Mouse (Mus musculus) left cerebral cortex, postnatal 10 days (tissue): ENCODE data around the gene Igf2. TPM values are rescaled to one million over a fixed set of nuclear protein-coding genes. Genes with fewer than 3 reads are reported as not detected.

Experiments used
- DNase-seq, 2 experiments: peaks; one replicate each; pipeline ENCODE4 v3.0.0; 2021 to 2022; ENCODE audit warnings: low spot score in 2 of 2, mixed read lengths in 1 of 2; ENCODE audit errors: extremely low spot score in 1 of 2
- intact Hi-C: fragments of 180-260 bp; cut with DNase I; formaldehyde crosslinking; loops from one replicate; pipeline ENCODE4 v1.15.1; 2025
- total RNA-seq, 2 experiments: library from RNA; stranded (reverse); gene quantifications; 2 replicates each; pipeline ENCODE4 v1.2.3; 2021

Igf2 gene
- total RNA-seq, 2 experiments from 2014 or later: 216 to 220 TPM

DNA sequence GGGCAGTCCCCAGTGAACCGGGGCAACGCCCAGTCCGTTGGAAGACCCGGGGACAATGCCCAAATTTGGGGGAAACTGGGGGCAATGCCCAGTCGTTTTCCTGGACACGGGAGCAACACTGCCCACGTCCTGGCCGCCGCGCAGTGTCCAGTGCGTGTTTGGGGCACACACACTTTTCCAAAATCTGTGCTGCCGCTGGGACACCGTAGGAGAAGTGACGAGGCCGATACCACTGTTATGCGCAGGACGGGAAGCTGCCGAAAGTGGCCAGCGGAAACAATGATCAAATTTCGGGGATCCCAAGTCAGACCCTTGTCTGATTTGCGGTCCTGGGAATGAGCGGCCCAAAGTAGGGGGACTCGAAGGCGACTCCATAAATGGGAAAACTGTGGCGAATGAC lies 5.6 kb downstream of the Igf2 start:
- intact Hi-C loops: loop anchor here (5.0 kb wide), 1 partner anchor 349 kb away; no protein-coding TSS in a partner anchor

DNA sequence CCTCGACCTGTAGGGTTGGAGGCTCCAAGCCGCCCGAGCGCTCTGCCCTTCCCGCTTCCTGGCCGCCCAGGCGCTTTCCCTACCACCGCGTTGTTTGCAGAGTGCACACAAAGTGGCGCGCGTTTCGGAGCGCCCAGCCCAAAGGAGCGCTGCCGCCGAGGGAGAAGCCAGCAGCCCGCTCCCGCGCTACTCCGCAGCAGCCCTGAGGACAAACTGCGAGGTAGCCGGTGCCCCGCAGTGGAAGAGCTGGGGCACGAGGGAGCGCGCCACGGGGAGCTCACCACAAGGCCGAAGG lies 6.0 kb downstream of the Igf2 start:
- intact Hi-C loops: loop anchor here (5.0 kb wide), 1 partner anchor 348 kb away; no protein-coding TSS in a partner anchor
- DNase-seq: no peak

More for the DNA sequence above, 5.6 kb downstream of the Igf2 start:
- no peak for DNase-seq

DNA sequence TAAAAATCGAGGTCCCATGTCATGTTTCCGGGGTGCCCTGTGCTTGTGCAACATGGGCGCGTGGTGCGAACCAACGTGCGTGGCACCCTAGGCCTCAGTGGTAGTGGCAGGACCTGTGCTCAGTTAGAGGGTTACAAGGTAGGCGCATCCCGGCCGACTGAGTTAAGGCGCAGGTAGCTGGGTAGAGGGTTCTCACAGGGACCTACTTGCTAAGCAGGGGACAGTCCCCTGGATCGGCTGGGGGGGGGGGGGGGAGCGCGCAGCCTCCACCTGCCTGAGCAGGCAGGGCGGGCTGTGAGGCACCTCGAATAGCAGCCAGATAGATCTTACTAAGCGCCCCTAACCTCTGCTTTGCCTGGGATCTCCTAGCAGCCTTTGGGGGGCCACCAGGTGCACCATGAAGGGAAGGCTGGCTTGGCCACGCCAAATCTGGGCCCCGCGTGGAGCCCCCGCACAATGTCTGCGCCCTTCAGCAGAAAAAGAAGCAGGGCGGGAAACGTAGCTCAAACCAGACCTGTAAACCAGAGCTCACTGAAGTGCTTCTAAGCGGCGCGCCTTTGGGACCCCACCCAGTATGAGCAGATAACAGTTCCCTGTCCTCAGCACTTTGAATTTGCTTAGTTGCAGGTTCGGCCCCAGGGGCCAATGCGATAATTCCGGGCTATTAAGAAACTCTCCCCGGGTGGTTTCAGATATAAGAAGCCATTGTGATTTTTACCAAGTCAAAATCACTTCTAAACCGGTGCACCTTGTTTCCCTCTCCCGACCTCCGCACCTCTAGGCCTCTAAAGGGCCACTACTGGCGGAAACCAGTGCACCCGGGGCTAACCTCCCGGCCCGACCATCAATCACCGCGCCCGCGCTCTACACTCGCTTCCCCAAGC lies 6.6 kb downstream of the Igf2 start:
- DNase-seq: no peak
- intact Hi-C loops: loop anchor here (5.0 kb wide), 1 partner anchor 348 kb away; no protein-coding TSS in a partner anchor

DNA sequence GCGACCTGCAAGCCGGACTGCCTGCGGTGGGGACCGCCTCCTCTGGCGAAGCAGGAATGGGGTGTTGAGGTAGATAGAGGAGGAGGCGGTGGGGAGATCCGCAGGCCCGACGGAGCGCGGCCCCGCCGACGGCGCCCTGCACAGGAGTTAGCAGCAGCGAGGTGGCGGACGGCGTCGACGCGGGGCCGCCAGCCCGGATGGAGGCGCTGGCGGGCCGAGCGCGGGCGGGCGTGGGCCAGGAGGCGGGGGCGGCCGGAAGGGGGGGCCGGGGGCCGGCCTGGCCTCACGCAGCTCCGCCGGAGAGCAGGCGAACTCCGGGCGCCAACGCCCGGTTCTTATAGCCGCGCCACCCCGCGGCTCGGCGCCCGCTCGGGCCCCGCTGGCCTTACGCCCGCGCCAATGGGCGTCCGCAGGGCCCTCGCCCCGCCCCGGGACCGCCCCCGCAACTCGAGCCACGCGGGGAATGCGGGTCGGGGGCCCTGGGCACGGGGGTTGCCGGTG lies 7.4 kb downstream of the Igf2 start:
- intact Hi-C loops: no loop called here

DNA sequence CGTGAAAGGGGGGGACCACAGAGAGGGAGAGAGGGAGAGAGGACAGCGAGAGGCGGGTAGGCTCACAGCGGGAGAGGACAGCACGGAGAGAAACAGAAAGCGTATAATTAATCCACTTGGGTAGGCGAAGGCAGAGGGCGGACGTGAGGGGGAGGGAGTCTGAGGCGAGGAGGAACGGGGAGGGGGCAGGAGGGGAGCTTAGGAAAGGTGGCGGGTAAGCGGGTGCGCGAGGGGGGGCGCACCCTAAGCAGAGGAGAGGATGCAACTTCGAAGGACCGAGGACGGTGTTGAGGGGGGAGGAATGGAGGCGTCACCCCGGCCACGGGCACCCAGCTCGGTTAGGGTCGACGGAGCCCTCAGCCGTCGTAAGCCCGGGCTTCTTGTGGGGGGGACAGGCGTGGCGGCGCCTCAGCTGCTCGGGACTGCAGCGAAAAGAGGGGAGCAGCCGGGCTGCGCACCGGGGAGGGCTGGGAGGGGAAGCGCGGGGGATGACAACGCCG lies 7.9 kb downstream of the Igf2 start:
- intact Hi-C loops: no loop called here
- no peak for DNase-seq

More for the DNA sequence above, 7.4 kb downstream of the Igf2 start:
- no peak for DNase-seq

DNA sequence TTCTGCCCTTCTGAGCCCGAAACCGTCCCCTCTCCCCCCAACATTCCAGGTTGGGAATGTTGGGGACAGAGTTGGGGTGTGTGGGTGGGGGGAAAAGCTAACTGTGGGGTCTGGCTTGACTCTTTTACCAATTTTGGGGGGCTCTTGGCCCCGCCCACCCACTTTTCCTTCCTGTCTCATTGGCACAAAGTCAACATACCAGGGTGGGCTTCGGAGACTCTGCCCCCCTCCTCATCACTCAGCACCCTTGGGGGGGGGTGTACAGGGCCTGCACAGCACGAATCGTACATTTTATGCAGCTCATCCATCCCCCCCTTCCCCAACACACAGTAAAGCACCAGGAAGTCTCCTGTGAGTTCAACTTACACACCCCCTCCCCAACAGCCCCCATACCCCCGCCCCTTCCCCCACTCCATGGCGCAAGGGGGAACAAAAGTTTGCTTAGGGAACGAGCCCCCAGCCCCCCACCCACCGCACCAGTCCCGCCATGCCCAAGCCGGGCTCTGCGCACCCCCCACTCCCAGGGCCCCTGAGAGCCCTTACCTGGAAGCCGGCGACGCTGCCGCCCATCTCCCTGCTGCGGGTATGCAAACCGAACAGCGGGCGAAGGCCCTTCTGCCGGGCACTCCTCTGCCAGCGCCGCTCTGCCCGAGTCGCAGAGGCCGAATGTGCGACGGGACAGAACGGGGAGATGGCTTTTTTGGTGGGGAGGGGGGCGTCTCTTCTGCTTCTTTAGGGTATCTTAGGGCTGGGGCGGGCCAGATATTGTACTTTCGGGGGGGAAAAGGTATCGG lies 8.6 kb downstream of the Igf2 start:
- intact Hi-C loops: no loop called here
- no peak for DNase-seq

DNA sequence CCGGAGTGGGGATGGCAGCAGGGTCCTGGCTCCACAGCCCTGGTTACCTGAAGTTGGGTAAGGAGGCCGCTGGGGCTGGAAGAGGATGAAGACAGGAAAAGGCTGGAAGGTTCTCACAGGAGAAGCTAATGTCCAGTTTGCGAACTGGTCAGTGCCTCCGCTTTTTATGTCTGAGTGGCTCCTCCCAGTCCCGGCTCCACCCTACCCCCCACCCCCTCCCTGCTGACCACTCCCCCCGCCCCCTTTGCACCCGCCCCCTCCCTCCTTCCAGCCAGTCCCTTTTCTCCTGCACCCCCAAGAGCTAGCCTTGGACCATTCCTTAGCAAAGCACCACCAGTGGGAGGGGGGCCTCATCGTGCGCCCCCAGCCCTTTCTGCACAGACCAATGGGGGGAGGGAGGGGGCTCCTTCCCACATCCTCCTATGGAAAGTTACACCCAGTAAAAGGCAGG lies 9.2 kb downstream of the Igf2 start:
- DNase-seq: no peak
- intact Hi-C loops: no loop called here

DNA sequence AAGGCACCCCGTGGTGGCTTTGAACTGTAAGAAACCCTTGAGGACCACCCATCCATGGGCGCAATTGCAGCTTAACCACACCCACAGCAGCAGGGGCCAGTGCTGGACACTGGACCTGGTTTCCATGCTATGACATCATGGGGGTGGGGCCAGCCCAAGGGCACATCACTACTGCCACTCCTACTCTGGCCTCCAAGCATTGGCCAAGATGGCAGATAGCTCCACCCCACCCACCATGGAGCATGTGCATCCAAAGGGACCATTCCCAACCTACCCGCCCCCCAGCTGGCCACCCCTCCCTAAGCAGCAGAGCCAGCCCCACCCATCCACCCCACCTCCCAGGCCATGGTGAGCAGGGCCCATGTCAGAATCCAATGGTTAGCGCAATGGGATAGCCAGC lies 10.6 kb downstream of the Igf2 start:
- DNase-seq: peak in 1 of 2 experiments; percentile 80
- intact Hi-C loops: no loop called here

DNA sequence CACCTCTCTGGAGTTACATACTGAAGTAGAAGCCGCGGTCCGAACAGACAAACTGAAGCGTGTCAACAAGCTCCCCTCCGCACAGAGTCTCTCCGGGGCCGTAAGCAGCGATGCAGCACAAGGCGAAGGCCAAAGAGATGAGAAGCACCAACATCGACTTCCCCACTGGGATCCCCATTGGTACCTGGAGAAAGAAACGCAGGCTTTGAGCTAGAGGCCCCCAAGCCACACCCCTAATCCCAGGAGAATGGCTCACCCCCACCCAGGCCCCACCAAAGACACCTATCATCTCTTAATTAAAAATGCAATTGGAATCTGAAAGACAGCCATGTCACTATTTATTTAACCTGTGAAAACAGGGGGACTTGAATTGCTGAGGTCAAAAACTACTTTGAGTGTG lies 11.0 kb downstream of the Igf2 start:
- no peak for DNase-seq
- intact Hi-C loops: no loop called here

DNA sequence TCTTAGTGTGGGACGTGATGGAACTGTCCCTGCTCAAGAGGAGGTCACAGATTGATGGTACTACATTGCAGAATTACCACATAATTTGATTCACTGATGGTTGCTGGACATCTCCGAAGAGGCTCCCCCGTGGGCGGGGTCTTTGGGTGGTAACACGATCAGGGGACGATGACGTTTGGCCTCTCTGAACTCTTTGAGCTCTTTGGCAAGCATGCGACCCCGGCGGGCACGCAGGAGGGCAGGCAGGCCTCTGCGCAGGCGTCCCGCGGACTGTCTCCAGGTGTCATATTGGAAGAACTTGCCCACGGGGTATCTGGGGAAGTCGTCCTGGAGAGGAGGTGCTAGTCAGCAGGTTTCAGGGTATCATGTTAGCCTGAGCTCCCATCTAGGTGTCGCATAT lies 12.9 kb downstream of the Igf2 start:
- intact Hi-C loops: no loop called here
- DNase-seq: no peak

DNA sequence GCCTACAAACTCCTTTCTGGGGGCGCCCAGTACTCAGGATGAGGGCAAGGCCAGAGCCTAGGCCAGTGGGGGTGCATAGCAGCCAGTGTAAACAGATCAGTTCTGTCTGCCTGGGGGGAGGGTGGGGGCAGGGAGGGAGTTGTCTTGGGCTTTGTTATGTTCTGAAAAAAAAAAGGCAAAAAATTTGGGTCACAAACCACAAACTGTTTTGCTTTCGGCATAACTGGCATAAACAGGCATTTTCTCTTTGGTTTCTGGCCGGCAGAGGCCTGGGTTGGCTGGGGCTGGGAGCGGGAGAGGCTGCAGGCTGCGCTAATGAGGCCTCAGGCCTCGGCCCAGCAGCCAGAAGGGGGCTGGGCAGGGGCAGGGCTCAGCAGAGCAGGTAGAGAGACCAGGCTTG lies 19.9 kb downstream of the Igf2 start:
- peak in 1 of 2 experiments; percentile 32 for DNase-seq
- intact Hi-C loops: no loop called here

DNA sequence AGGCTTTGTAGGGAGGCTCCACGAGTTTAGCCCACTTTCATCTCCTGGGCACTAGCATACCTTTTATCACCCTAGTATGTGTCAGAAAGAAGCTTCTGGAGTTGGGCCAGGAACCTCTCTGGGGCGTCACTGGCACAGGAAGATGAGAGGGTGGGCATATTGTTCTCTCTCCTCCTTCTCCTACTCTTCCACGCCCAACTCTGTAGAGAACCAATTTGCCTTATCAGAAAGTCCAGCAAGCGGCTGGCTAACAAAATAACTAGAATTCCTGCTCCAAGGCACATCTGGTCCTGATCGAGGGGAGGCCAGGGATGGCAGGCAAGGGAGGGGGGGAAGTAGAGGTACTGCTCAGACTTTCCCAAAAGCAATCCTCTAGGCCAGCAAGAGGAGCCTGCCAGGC lies 21.6 kb downstream of the Igf2 start:
- no peak for DNase-seq
- intact Hi-C loops: no loop called here

DNA sequence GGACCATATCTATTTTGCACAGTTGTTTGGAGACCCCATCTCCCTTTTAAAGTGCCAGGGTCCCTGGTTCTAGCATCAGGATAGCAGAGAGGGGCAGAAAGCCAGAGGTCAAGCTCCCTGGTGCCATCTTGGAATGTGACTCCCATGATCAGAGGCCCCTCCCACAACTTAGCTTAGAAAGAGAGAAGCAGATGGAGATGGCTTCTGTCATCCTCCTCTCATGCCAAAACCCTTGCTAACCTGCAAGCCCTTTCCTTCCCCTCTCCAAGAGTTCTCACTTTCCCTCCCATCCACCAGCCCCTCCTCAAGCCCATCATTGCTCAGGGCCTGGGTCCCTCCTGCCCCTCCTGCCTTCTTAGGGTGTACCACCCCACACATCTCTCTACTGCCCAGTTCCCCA lies 30.4 kb downstream of the Igf2 start:
- no peak for DNase-seq
- intact Hi-C loops: no loop called here

DNA sequence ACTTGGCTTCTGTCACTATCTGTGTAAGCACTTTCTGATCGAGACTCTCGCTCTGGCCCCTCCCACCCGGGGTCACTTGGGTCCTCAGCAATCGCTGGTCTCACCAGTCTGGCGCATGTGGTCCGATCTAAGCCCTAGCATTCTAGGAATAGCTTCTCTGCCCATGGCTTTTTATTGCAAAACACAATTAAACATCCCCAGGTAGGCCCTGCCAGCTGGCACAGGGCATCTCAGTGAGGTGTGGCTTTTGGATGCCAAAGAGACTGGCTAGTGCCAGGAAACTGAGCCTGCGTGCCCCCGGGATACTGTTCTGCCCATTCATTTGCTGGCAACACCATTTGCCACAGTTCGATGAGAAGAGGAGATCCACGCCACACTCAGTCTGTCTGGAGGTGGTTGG lies 35.9 kb downstream of the Igf2 start:
- intact Hi-C loops: no loop called here
- DNase-seq: no peak

DNA sequence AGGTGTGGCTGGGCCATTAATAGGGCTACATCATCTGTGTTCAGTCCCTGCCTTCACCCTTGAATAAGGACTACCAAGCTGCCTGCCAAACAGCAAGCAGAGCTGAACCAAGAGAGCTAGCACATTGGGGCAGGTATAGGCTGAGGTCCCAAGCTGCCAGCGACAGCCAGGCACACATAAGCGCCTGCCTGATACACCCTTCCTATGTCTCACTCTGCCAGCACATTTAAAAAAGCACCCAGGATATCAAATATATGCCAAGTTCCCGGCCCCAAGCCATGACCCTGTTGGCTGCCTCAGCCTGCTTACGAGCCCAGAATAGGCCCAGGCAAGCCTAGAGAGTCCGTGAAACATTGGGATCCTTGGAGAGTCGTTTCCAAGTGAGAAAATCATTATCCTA lies 36.8 kb downstream of the Igf2 start:
- intact Hi-C loops: no loop called here

DNA sequence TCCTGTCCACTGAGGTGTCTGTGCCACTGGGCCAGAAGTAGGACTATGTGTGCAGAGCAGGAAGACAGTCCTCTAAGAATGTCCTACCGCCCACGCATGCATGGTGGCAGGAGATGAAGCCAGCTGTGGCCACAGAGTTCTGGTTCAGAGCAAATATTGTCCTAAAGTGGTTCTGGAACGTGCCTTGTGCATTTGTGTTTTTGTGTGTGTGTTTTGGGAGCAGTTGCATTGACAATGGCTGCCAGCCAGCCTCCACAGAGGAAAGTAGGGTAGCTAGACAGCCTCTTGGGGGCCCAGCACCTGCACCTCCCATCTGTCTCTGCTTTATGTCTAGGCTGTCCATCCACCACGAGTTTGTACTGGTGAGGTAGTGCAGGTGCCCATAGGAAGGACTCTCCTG lies 44.4 kb downstream of the Igf2 start:
- peak in 1 of 2 experiments; percentile 59 for DNase-seq
- intact Hi-C loops: no loop called here

More for the DNA sequence above, 36.8 kb downstream of the Igf2 start:
- DNase-seq: no peak

DNA sequence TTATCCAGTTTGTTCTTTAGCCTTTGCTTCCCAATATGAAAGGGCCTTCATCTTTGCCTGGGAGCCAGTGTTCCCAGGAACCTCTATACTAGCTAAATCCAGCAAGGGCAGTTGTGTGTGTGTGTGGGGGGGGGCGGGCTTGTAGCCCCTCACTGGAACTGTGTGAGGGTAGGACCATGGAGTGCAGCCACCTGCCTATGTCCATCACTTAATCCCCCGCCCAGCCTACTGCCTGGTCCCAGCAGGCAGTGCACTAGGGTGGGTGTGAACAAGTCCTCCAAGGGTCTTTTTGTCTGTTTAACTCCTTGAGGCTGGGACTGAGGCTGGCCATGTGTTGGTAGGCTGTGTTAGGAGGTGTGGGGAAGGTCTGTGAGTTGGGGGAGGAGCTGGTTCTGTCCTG lies 53.5 kb downstream of the Igf2 start:
- intact Hi-C loops: no loop called here
- DNase-seq: no peak

DNA sequence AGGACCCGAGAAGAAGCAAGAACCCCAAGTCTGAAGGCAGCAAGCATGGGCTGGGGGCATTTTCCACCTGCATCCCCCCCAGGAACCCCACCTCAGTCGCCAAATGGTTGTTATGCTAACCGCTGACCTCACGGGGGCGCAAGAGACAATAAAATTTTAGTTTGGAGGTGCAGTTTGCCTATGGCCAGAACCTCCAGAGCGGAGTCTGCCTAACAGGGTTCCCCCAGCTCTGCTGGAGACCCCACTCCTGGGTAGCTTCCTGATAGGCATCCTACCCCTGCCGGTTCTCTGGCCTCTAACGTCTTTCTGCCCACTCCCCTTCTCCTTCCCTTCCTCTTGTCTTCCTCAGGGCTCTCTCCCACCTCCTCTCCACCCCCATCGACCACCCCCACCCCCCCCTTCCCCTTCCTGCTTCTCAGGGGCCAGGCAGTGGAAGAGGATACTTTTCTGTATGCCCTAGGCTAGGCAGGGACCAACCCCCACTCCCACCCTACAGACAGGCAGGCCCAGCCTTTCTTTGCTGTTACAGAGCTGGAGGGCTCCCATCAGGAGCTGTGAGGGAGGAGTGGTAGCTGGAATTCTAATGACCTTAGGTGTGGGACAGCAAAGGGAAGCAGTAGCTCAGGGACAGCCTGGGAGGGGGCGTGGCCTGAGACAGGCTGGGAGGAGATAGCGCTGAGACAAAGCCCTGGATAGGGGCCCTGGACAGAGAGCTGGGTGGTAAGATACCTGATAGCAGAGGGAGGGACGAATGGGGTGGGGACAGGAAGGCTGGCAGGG lies 55.8 kb downstream of the Igf2 start:
- intact Hi-C loops: loop anchor here (2.0 kb wide), 1 partner anchor 60 kb away; no protein-coding TSS in a partner anchor
- peak; percentile 25 to 63 for DNase-seq

DNA sequence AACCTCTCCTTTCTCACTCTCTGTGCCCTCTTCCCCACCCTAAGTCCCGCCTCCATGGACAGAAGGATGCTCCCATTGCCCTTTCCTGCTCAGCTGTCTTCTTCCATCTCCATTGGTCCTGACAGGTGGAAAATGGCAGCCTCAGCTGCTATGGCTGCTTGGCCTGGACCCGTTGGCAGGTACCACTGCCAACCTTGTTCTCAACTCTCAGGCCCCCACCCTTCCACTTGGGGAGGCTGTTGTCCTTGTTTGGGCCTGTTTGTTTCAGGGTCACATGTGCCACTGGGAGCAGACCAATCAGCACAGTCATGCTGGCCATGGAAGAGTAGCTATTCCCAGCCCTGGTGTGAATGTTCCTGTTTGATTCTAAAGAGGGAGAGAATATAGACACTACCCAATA lies 65.7 kb downstream of the Igf2 start:
- intact Hi-C loops: no loop called here
- DNase-seq: no peak
